Mouse (Mus musculus) left cerebral cortex, adult 2 months (tissue): ENCODE data around the gene Msi2. TPM values are rescaled to one million over a fixed set of nuclear protein-coding genes. Genes with fewer than 3 reads are reported as not detected.

ENCODE experiments used
- DNase-seq, 2 experiments: peaks; one replicate each; pipeline ENCODE4 v3.0.0; 2021 to 2022; ENCODE audit warnings: low spot score in 2 of 2, mixed read lengths in 1 of 2; ENCODE audit errors: extremely low spot score in 1 of 2
- H3K27ac ChIP-seq: fragments of 200-600 bp; 2 replicates; pipeline ENCODE4 v1.8.1; 2022
- H3K4me3 ChIP-seq: fragments of 200-600 bp; 2 replicates; pipeline ENCODE4 v1.8.1; 2022
- CTCF ChIP-seq: fragments of 200-600 bp; IDR thresholded peaks from 2 replicates; pipeline ENCODE4 v1.8.1; 2022; ENCODE audit warnings: antibody characterized with exemption, mild to moderate bottlenecking, moderate library complexity
- intact Hi-C: fragments of 180-260 bp; cut with DNase I; formaldehyde crosslinking; loops from one replicate; pipeline ENCODE4 v1.15.1; 2025
- total RNA-seq, 2 experiments: library from RNA; stranded (reverse); gene quantifications; 2 replicates each; pipeline ENCODE4 v1.2.3; 2021

The Msi2 gene
- total RNA-seq, 2 experiments from 2014 or later = 126 to 140 TPM

DNA sequence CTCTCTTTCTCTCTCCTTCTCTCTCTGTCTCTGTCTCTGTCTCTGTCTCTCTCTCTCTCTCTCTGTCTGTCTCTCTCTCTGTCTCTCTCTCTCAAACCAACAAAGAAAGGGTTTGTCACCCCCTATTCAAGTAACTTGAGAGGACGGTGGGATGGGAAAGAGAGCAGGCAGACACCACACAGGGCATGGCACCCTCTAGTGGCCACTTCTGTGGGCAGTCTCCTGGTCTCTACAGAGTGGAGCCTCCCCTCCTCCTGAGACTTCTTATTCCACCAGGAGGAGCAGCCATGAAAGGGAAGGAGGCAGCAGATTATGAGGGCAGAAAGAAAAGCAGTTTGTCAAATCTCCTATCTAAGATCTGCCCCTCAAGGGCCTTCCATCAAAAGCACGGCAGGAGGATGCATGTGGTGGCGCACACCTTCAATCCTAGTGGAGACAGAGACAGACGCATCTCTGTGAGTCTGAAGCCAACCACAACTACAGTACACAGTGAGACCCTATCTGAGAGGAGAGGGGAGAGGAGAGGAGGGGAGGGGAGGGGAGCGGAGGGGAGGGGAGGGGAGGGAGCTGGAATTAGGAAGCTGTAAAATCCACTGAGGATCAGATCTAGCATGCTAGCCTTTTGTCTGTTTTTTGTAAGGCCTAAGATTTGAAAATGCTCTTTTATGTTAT, 305.8 kb downstream of the Msi2 start:
- TF ChIP-seq CTCF = peak; percentile 79
- Histone ChIP-seq H3K27ac (no peak overlapping the region), H3K4me3 (no peak overlapping the region)
- intact Hi-C loops = loop anchor here (5.0 kb wide), 3 partner anchors 120 to 410 kb away; partner anchors contain the start of gene Ccdc182
- peak; percentile 45 to 69 for DNase-seq

GRCm38 (mm10) chr11:88408305-88408704, 310.0 kb downstream of the Msi2 start:
- intact Hi-C loops = no loop called here
- H3K27ac ChIP-seq = no peak overlapping the region
- DNase-seq = no peak
- TF ChIP-seq CTCF = no peak
- no peak overlapping the region for H3K4me3 ChIP-seq

DNA sequence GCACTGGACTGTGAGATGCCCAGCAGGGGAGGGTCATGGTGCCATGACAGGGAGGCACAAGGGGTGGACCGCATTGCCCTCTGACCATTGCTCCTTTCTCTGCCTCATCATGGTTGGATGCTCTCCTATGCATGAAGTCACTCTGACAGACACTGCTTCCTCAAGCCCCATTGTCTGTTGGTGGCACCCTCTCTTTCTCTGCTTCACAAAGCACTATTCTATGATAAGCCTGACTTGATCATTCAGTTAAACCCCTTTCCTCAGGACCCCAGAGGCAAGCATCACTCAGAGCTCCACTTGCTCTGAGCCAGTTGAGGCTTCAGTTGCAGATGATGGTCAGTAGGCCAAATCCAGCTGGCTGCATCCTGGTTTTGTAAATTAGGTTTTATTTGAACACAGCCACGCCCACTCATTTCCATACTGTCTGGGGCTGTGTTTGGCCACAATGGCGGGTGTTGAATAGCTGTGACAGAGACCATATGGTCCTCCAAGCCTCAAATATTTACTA, 311.9 kb downstream of the Msi2 start:
- no peak overlapping the region for H3K27ac ChIP-seq
- no peak for TF ChIP-seq CTCF

GRCm38 (mm10) chr11:88404816-88405613, 313.3 kb downstream of the Msi2 start:
- TF ChIP-seq CTCF = no peak; the same call in 1 of the 2 replicates
- DNase-seq = peak; percentile 63 to 65
- intact Hi-C loops = no loop called here
- Histone ChIP-seq H3K27ac (peak overlapping the region; percentile 48), H3K4me3 (peak overlapping the region; percentile 1; the same call in 1 of the 2 replicates)

More for the DNA sequence above, 311.9 kb downstream of the Msi2 start:
- H3K4me3 ChIP-seq = no peak overlapping the region
- no peak for DNase-seq
- intact Hi-C loops = no loop called here

GRCm38 (mm10) chr11:88404247-88404677, 314.1 kb downstream of the Msi2 start:
- Histone ChIP-seq H3K4me3 (no peak overlapping the region), H3K27ac (peak overlapping the region; percentile 12)
- TF ChIP-seq CTCF = no peak
- intact Hi-C loops = no loop called here
- DNase-seq = no peak

- Histone ChIP-seq H3K4me3 (no peak overlapping the region), H3K27ac (no peak overlapping the region)
- no peak for TF ChIP-seq CTCF
- intact Hi-C loops = no loop called here
- no peak for DNase-seq
Observed at GRCm38 (mm10) chr11:88402290-88402689, 316.0 kb downstream of the Msi2 start.

DNA sequence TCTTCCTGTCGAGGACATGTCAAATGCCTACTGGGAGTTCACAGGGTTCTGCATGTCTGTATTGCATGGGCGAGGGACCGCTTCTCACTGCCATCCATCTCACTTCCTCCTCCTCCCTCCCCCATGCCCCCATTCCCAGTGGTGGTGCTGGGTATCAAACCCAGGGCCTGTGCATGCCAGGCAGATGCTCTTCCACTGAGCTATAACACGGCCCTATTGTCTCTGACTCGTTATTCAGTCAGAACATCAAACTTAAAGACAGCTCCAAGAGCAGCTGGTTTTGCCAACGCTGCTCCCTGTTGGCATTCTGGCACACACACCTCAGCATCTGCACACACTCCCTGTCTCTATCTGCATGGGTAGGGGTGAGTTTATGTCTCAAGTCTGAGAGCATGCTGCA, 317.0 kb downstream of the Msi2 start:
- DNase-seq = no peak
- Histone ChIP-seq H3K27ac (no peak overlapping the region), H3K4me3 (no peak overlapping the region)
- intact Hi-C loops = no loop called here
- TF ChIP-seq CTCF = no peak

- H3K27ac ChIP-seq = no peak overlapping the region
- no peak overlapping the region for H3K4me3 ChIP-seq
- TF ChIP-seq CTCF = no peak
- intact Hi-C loops = no loop called here
- no peak for DNase-seq
Observed at GRCm38 (mm10) chr11:88400926-88401325, 317.4 kb downstream of the Msi2 start.

DNA sequence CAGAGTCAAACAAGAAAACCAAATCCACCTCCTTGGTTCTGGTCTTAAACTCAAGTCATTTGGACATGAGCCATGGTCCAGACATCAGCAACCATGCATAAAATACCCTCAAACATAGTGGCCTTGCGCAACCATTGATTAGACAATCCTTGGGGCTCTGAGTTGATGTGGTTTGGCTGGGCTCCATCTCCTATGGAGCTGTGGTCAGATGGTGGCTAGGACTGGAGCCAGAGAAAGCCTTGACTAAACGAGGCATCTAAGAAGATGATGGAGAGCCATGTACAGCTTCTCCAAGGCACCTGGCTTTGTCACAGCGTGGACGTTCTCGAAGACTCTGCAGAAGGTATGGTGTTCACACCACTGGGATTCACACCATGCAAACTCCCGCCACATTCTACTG, 318.1 kb downstream of the Msi2 start:
- intact Hi-C loops = no loop called here
- Histone ChIP-seq H3K4me3 (no peak overlapping the region), H3K27ac (no peak overlapping the region)
- TF ChIP-seq CTCF = no peak
- DNase-seq = no peak

- no peak overlapping the region for H3K4me3 ChIP-seq
- DNase-seq = no peak
- H3K27ac ChIP-seq = no peak overlapping the region
- TF ChIP-seq CTCF = no peak
- intact Hi-C loops = no loop called here
Observed at GRCm38 (mm10) chr11:88399431-88399830, 318.9 kb downstream of the Msi2 start.

- no peak overlapping the region for H3K27ac ChIP-seq
- intact Hi-C loops = no loop called here
- no peak for DNase-seq
- H3K4me3 ChIP-seq = no peak overlapping the region
- no peak for TF ChIP-seq CTCF
Observed at GRCm38 (mm10) chr11:88399028-88399427, 319.3 kb downstream of the Msi2 start.
